Mouse (Mus musculus) embryonic stem cell, embryonic (primary cell): Measurements from ENCODE around the gene Cpa2.

Experiments used
- CTCF ChIA-PET, 4 experiments: fragments of 300-600 bp in 2 of 4; fragments of 350-600 bp in 2 of 4; sonication (Branson Sonifier 250); formaldehyde crosslinking; loops; one replicate each; lab custom pipeline; 2022; ENCODE audit warnings: inconsistent platforms in 2 of 4; lab: Charles Lee
- POLR2A ChIA-PET, 4 experiments: fragments of 300-600 bp in 2 of 4; fragments of 350-600 bp in 2 of 4; sonication (Branson Sonifier 250); formaldehyde crosslinking; loops; one replicate each; lab custom pipeline; 2022; ENCODE audit warnings: antibody characterized with exemption in 4 of 4, inconsistent platforms in 1 of 4; lab: Charles Lee

Cpa2 gene

GRCm38 (mm10) chr6:30556080-30556479, 14.7 kb downstream of the Cpa2 start:
- POLR2A ChIA-PET, result interaction anchor here in 1 of 4 experiments (1.9 kb wide), 1 partner anchor 17 kb away, joined by 5 read pairs; no protein-coding TSS in a partner anchor
- CTCF ChIA-PET, result interaction anchor here in 1 of 4 experiments (1.2 kb wide), 1 partner anchor 21 kb away, joined by 3 read pairs; no protein-coding TSS in a partner anchor

- ChIA-PET POLR2A (interaction anchor here in 2 of 4 experiments (0.6 to 1.4 kb wide), 3 partner anchors 13 to 359 kb away, joined by 3 to 6 read pairs (median 3); no protein-coding TSS in a partner anchor), CTCF (interaction anchor here in 1 of 4 experiments (0.7 kb wide), 1 partner anchor 24 kb away, joined by 3 read pairs; no protein-coding TSS in a partner anchor)
Measured at GRCm38 (mm10) chr6:30559726-30560125, 18.3 kb downstream of the Cpa2 start.

- CTCF ChIA-PET, result no interaction called here
- POLR2A ChIA-PET, result interaction anchor here in 1 of 4 experiments (1.0 to 1.1 kb wide), 2 partner anchors 11 to 52 kb away, joined by 3 to 4 read pairs; partner anchors contain the start of genes Ssmem1 and Tmem209
Measured at GRCm38 (mm10) chr6:30562132-30562531, 20.8 kb downstream of the Cpa2 start.

- CTCF ChIA-PET, result no interaction called here
- POLR2A ChIA-PET, result interaction anchor here in 1 of 4 experiments (1.9 kb wide), 1 partner anchor 9 kb away, joined by 7 read pairs; no protein-coding TSS in a partner anchor
Measured at GRCm38 (mm10) chr6:30563575-30563974, 22.2 kb downstream of the Cpa2 start.

- CTCF ChIA-PET, result no interaction called here
- POLR2A ChIA-PET, result interaction anchor here in 2 of 4 experiments (0.6 to 1.9 kb wide), 3 partner anchors 9 to 42 kb away, joined by 3 to 7 read pairs (median 4); no protein-coding TSS in a partner anchor
Measured at GRCm38 (mm10) chr6:30564051-30564450, 22.7 kb downstream of the Cpa2 start.

- ChIA-PET CTCF (no interaction called here), POLR2A (interaction anchor here in 1 of 4 experiments (1.8 kb wide), 1 partner anchor 58 kb away, joined by 8 read pairs; the partner anchor contains the start of genes Ssmem1 and Tmem209)
Measured at GRCm38 (mm10) chr6:30568069-30568468, 26.7 kb downstream of the Cpa2 start, which contains the start of gene Cpa4. TSS of gene Cpa4 (plus strand) at chr6:30568369.

GRCm38 (mm10) chr6:30569331-30569730, 27.9 kb downstream of the Cpa2 start:
- ChIA-PET POLR2A (interaction anchor here in 1 of 4 experiments (0.6 to 1.8 kb wide), 3 partner anchors 29 to 388 kb away, joined by 3 to 8 read pairs (median 3); partner anchors contain the start of genes Ssmem1 and Tmem209), CTCF (interaction anchor here in 3 of 4 experiments (0.5 to 1.3 kb wide), 3 partner anchors 34 to 174 kb away, joined by 3 to 6 read pairs (median 3); no protein-coding TSS in a partner anchor)

GRCm38 (mm10) chr6:30570012-30570411, 28.6 kb downstream of the Cpa2 start:
- ChIA-PET CTCF (interaction anchor here (0.5 to 1.3 kb wide), 5 partner anchors 35 to 1139 kb away, joined by 3 to 7 read pairs (median 3); no protein-coding TSS in a partner anchor), POLR2A (no interaction called here)

- POLR2A ChIA-PET, result interaction anchor here in 3 of 4 experiments (0.6 to 1.5 kb wide), 13 partner anchors 9 to 366 kb away, joined by 3 to 11 read pairs (median 4); partner anchors contain the start of genes Ssmem1 (in 1 of the 3) and Tmem209 (in 1 of the 3)
- CTCF ChIA-PET, result interaction anchor here in 3 of 4 experiments (0.6 to 1.5 kb wide), 6 partner anchors 27 to 461 kb away, joined by 3 to 12 read pairs (median 4); no protein-coding TSS in a partner anchor
Measured at GRCm38 (mm10) chr6:30572456-30573311, 31.3 kb downstream of the Cpa2 start.

GRCm38 (mm10) chr6:30573380-30573779, 32.0 kb downstream of the Cpa2 start:
- POLR2A ChIA-PET, result interaction anchor here in 3 of 4 experiments (0.6 to 1.5 kb wide), 9 partner anchors 8 to 318 kb away, joined by 3 to 11 read pairs (median 4); no protein-coding TSS in a partner anchor
- CTCF ChIA-PET, result interaction anchor here in 3 of 4 experiments (0.6 to 1.5 kb wide), 6 partner anchors 27 to 409 kb away, joined by 3 to 12 read pairs (median 4); no protein-coding TSS in a partner anchor

- ChIA-PET CTCF (no interaction called here), POLR2A (no interaction called here)
Measured at GRCm38 (mm10) chr6:30574945-30575344, 33.6 kb downstream of the Cpa2 start.

GRCm38 (mm10) chr6:30576477-30577203, 35.3 kb downstream of the Cpa2 start:
- ChIA-PET CTCF (no interaction called here), POLR2A (interaction anchor here in 1 of 4 experiments (0.6 to 1.0 kb wide), 2 partner anchors 12 to 158 kb away, joined by 3 read pairs; no protein-coding TSS in a partner anchor)

- CTCF ChIA-PET, result interaction anchor here in 1 of 4 experiments (0.5 kb wide), 1 partner anchor 869 kb away, joined by 3 read pairs; no protein-coding TSS in a partner anchor
- POLR2A ChIA-PET, result interaction anchor here in 1 of 4 experiments (0.6 kb wide), 2 partner anchors 284 to 706 kb away, joined by 3 read pairs; no protein-coding TSS in a partner anchor
Measured at GRCm38 (mm10) chr6:30579961-30580840, 38.8 kb downstream of the Cpa2 start.

- ChIA-PET CTCF (interaction anchor here in 1 of 4 experiments (0.5 kb wide), 1 partner anchor 869 kb away, joined by 3 read pairs; no protein-coding TSS in a partner anchor), POLR2A (interaction anchor here in 1 of 4 experiments (1.7 kb wide), 1 partner anchor 8 kb away, joined by 4 read pairs; no protein-coding TSS in a partner anchor)
Measured at GRCm38 (mm10) chr6:30580841-30581176, 39.4 kb downstream of the Cpa2 start.

- ChIA-PET POLR2A (no interaction called here), CTCF (no interaction called here)
Measured at GRCm38 (mm10) chr6:30586886-30587442, 45.6 kb downstream of the Cpa2 start.

- POLR2A ChIA-PET, result interaction anchor here in 1 of 4 experiments (0.9 to 1.0 kb wide), 2 partner anchors 12 to 63 kb away, joined by 3 read pairs; no protein-coding TSS in a partner anchor
- CTCF ChIA-PET, result interaction anchor here in 2 of 4 experiments (0.5 to 0.8 kb wide), 3 partner anchors 17 to 73 kb away, joined by 3 to 4 read pairs (median 3); no protein-coding TSS in a partner anchor
Measured at GRCm38 (mm10) chr6:30589819-30590218, 48.4 kb downstream of the Cpa2 start.
